Mouse (Mus musculus): ENCODE data around the gene Sh3d19.

DNA sequence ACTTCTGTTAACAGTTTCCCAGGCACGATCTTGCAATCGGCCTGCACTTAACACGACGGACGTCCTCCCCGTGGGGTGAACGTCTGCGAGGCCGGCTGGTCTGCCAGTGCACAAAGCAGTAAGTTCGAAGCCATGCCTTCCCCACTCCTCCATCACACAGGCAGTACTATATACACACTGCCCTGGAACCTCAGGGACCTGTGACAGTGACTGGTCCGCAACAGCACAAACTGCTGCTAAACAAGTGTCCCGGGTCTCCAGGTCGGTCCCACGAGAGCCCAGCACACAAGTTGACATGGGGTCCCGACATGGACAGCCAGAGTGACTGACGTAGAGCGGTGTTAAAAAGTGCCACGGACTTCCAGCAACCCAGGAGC is 171.0 kb downstream of the Sh3d19 start:
- TF ChIP-seq CTCF (conservative IDR thresholded peaks at IDR 0.05; ENCODE audit: insufficient read depth, insufficient read length, low read depth, low read length), result no peak
- no peak for TF ChIP-seq POLR2A (IDR thresholded peaks at IDR 0.05; ENCODE audit: low read depth, low read length)

Data from kidney, adult 2 months (tissue).